Mouse (Mus musculus) heart, postnatal 4 days (tissue): Measurements from ENCODE around the gene Golga2. TPM values are rescaled to one million over a fixed set of nuclear protein-coding genes. Genes with fewer than 3 reads are reported as not detected.
"Not testable (repeated sequence)": the region's sequence is repeated elsewhere in the genome, so short reads cannot be mapped to it uniquely, and the experiment has no call there.

Source experiments
- DNase-seq: peaks from one replicate; pipeline ENCODE4 v3.0.0; 2021
- total RNA-seq, 2 experiments: library from RNA; stranded (reverse); gene quantifications; 2 replicates each; pipeline ENCODE4 v1.2.3; 2021

The Golga2 gene
- total RNA-seq, 2 experiments from 2014 or later, result 75.1 to 78.1 TPM

DNA sequence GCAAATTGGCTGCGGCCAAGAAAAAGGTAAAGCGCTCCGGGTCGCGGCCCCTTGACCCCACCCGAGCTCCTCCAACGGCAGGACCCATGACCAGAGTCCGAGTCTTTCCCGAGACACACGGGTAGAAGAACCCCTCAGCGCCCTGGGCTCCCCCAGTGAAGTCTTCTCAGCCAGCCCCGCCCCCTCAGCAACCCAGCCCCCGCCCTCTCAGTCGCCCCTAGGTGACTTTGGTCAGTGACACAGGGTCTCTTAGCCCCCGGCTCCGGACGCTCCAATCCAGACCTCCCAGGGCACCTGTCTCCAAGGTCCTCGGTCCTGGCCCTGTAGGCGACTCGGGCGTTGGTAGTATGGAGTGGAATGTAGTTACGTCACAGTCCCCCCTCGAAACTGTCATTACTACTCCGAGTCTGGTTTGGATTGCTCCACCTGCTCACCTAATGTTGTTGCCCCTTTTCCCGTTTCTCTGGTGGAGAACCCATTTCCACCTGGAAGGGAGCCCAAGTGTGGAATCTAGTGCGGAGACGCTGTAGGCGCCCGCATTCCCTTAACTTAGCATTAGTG, 1.3 kb downstream of the Golga2 start:
- no peak for DNase-seq

DNA sequence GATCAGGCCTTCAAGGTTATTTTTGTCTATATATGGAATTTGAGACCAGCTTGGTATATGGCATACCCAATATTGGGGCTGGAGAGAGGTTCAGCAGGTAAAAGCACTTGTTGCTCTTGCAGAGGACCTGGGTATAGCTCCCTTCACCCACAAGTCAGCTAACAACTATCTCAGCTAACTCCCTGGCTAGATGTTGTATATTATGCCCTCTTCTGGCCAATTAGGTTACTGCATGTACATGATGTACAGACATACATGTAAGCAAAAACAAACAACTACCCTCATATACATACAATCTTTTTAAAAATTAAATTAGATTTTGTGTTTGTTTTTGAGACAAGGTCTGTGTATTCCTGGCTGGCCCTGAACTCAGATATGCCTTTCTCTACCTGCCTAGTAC, 2.4 kb downstream of the Golga2 start:
- no peak for DNase-seq

DNA sequence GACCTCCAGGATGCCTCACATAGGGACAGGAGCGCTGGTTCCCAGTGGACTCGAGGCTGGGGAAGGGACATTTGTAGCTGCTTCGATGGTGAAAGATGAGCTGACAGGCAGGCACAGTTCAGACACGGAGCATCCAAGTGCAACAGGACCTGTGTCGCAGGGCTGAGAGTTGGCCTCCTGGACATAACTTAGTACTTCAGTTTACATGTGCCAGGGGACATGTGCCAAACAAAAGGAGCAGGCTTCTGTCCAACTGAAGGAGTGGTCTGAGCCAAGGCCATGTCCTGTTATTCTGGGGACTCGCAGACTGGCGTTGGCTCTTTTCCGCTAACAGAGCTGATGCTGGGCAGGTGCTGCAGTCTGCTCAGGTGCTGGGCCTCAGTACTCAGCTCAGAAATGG, 7.2 kb downstream of the Golga2 start:
- peak; percentile 75 for DNase-seq

DNA sequence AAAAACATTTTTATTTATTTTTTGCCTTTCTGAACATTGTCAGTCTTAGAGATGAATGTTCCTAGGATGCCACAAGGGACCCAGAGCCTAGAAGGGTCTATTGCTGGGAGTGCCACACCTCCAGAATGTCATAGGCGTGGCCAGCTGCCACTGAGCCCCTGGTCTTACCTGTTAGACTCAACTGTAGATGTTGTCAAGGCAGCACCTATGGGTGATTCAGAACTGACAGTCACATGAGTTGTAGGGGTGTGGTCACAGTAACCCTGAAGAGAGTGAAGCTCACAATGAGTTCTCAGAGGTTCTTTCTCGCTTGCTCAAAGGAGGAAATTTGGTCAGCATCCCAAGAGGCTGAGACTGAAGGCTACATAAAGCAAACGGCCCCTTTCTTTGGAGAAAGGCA, 8.1 kb downstream of the Golga2 start:
- no peak for DNase-seq

DNA sequence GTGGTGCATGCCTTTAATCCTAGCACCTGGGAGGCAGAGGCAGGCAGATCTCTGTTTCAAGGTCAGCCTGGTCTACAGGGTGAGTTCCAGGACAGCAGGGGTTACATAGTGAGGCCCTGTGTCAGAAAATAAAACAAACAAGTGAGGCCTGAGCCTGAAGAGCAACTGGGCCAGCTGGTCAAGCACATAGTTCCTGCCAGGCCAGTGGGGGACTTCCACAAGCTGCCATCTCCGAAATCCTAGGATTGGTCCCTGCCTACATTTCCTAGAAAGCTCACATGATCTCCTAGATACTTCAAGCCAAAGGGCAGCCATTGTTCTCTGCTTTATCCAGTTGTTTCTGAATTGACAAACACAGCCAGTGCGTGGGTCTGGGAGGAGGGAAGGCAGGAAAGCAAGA, 8.7 kb downstream of the Golga2 start:
- DNase-seq, result not testable (repeated sequence)

DNA sequence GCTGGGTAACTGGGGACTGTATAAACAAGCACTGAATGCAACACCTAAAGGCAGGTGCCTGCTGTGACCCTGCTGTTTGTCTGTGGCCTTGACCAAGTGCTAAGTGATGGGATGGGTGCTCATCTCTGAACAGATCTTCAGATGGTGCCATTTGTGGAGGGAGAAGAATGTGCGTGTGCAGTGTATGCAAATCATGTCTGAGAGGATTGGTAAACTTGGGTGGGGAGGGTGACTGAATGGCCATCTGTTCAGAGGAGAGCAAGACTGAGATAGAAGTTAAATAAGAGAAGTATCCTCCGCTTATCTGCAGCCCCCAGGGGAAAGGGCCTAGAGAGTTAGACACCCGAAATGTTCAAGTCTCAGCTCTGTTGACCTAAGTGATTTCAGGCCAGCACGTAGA, 12.3 kb downstream of the Golga2 start:
- DNase-seq, result no peak

DNA sequence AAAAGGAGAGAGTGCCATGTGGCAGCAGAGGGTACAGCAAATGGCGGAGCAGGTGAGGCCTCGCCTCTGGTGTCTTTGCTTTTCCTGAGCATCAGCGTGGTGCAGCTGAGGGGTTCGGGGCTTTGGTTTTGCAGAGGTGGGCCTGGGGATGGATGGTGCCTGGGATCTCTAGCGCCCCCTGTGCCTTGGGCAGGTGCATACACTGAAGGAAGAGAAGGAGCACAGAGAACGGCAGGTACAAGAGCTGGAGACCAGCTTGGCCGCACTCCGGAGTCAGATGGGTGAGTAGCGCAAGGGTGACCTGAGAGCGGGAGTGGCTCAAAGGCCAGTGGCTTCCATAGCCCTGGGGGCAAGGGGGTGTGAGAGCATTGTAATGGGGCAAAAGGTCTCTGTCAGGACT, 15.8 kb downstream of the Golga2 start:
- DNase-seq, result no peak

DNA sequence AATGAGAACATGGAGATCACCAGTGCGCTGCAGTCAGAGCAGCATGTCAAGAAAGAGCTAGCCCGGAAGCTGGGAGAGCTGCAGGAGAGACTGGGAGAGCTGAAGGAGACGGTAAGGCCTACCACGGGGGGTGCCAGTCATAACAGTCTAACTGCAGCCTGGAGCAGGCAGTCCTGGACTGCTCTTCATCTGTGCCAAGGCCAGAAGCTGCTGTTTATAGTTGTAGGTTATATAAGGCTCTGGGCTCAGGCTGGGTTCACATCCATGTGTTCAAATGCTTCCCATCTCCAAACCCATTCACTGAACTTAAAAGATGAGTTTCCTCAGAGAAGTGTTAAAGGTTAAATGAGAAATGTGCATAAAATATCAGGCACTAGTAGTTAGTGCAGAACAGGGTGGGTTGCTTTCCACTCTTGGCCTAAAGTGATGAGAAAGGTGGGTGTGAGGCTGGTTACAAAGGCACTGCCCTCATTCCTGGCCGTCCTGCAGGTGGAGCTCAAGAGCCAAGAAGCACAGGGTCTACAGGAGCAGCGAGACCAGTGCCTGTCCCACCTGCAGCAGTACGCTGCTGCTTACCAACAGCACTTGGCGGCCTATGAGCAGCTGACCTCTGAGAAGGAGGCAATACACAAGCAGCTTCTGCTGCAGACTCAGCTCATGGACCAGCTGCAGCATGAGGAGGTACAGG, 17.1 kb downstream of the Golga2 start:
- peak; percentile 71 for DNase-seq

DNA sequence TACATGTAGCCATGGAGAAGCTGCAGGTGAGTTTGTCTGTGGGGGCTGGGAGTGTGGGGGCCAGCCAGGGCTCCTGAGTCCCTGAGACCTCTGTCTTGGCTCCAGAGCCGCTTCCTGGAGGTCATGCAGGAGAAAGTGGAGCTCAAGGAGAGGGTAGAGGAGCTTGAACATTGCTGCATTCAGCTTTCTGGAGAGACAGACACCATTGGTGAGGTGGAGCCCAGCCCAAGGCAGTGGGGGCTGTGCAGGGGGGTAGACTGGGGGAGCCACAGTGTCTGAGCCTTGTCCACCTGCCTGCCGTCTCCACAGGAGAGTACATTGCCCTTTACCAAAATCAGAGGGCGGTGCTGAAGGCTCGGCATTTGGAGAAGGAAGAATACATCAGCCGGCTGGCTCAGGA, 18.5 kb downstream of the Golga2 start:
- no peak for DNase-seq

DNA sequence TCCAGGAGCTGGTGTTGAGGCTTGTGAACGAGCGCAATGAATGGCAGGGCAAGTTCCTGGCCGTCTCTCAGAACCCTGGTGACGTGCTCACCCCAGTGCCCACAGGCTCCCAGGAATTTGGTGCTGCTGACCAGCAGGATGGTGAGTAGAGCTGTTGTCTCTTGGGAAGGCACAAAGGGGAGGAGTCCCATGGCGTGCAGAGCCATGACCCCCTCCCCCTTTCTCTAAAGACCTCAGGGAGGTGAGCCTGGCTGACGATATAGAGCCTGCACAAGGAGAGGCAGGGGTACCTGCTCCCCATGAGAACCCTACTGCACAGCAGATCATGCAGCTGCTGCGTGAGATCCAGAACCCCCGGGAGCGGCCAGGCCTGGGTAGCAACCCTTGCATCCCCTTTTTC, 19.0 kb downstream of the Golga2 start:
- no peak for DNase-seq

DNA sequence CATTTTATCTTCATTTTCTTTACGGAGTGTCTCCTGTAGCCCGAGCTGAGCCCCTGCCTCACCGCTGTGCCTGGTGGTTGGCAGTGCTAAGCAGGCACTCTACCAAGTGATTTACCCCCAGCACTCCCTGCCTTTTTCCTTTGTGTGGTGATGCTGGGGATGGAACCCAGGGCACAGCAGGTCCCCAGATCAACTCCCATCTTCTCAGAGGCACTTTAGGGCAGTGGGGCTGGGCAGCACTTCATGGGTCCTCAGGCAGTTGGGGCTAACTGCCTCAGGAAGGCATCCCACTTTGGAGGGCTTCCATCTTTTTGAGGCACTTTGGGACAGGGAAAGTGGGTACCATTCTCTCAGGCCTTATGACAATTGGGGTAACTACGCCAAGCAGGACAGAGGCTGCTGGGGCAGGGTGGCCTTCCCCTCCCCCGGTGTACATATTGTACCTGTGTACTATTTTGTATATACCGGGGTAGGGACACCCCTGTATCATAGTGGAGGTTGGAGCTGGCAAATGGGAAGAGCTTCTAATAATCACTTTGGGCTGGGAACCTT, 20.1 kb downstream of the Golga2 start:
- DNase-seq, result no peak

DNA sequence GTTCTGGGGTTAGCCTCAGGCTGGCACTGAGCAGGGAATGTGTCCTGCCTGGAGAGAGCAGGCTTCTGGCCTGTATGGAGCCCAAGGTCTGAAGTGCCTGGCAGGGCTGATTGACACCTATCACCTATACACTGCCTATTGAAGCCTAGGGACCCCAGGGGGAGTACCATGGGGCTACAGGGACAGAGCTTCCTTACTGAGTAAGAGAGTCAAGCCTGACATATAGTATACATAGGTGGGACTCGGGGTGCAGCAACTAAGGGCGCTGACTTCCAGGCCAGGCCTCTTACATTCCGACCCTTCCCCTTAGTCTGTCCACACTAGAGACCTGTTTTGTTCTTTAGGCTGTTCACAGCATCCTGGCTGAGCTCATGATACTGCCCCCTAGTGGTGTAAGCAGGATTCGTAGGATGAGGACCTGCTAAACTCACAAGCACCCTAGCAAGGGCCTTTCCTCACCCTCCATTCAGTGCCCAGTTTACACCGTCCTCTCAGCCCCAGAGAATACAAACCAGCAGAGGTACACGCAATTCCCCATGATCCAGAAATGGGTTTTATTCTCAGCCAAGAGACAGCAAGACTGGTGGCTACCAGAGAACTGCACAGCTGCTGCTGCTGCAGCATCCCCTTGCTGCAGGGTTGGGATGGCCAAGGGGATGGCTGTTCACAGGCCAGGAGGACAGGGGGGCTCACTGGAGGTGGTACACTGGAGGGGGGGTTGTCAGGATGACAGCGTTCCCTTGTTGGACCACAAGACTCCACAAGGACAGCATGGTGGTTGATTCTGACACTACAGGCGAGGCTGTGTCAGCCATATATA, 21.0 kb downstream of the Golga2 start:
- DNase-seq, result peak; percentile 75

DNA sequence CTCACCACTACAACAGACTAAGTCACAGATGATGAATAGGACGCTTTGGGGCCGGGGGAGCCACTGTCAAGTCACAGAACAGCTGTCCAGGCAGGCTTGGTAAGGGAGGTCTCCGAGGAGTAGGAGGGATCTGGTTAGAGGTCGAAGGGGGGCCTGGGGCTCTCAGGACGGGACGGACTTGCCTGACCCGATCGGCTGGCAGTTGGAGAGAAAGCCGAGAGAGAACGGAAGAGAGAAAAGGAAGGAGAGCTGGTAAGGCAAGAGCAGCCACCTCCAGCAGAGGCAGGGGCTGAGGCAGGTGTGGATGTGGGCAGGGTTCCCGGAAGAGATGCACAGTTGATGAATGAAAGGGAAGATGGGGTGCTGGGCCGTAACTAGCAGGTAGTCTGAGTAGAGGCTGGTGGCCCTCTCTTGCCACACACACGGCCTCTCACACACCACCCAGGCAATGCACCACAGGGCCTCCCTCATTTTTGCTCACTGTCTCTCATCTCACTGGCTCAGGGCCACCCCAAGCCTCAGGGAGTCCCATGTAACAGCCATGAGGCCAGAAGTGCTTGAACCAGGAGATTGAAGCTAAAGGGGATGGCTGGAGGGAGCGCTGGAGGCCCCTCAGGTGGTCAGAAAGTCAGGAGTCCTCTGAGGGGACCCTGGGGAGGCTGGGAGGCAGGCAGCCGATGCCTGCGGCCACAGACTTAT, 21.8 kb downstream of the Golga2 start:
- DNase-seq, result no peak

DNA sequence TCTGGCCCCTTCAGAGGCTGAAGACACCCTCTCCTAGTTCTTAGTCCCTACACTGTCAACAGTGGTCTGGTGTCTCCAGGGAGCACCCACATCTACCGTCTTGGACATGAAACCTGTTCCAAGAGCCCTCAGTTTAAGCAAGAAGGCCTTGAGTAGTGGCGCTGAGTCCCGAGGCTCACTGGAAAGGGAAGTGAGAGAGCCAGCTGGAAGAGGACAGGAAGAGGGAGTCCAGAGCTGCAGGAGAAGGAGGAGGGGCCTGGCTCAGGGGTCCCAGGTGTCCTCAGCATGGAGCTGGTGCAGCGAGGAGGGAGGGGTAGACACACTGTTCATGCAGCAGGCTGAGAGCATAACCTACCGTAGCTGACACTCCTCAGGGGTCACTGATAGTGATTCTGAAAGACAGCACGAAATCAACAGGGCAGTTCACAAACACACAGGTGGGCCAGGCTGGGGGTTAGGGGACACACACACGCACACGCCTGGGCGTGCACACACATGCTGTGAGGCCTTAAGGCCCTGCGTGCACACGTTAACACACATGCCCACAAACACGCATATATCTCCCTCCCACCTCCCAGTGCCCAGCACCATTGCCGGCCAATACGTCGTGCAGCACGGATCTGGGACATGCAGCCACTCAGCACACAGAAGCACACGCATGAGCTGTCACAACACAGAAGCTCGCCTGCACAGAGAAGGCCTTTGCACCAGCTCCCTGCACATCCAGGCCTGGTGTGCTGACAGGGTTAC, 23.1 kb downstream of the Golga2 start:
- no peak for DNase-seq

DNA sequence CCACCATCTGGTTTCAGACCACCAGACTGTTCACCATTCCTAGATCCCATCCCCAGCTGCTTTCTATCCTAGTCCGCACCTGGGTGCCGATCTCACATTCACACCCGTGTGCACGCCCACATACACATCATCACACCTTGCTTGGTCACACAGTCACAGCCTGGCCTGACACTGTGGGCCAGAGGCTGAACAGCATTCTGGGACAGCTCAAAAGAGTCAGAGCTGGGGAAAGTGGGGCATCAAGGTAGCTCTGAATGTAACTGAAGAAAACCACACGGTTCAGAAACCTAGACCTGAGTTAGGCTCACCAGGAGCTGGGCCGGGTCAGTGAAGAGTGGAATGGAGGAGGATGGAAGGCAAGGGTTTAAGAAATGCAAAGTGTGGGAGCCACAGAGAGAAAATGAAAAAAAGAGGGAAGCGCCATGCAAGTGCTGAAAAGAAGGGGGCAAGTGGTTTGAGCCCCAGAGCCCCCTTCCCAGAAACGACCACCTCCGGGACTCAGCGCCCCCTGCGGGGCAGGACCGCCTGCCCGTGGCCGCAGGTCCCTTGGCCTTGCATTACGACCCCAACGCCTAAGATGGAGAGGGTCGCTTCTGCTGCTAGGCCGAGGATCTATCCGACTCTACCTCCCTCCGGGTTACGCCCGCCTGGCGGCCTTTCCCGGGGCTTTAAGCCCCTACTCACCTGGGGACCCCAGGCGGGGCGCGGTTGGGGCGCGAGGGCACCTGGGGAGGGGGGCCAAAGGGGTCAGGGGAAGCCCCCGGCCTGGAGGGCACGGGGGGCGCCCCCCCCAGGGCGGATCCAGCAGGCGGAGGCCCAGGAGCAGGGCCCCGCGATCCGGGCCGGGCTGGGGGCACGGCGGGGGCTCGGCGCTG, 24.5 kb downstream of the Golga2 start:
- DNase-seq, result no peak

DNA sequence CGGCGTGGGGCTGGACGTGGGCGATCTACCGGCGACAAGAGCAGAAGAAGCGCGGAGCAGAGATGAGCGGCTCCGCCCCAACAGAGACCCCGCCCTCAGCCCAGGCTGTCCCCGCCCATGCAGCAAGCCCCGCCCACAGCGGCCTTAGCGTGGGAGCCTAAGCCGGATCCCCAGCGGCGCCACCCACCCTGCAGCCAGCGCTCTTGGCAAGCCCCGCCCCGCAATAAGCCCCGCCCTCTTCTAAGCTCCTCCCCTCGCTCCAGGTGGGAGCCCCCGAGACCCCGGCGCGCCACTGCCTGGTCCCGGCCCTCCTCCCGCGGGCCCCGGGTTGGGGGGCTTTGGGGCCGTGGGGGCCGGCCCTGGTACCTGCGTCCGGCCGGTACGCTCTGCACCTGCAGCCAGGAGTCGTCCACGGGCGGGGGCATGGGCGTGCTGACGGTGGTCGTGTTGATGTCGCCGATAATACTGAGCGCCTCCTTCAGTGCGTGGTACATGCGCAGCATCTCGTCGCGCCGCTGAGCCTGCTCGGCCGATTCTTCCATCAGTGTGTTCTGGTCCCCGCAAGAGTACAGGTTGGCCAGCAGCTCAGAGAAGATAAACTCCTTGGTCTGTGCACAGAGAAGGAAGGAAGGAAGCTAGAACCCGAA, 25.3 kb downstream of the Golga2 start:
- peak; percentile 87 for DNase-seq

DNA sequence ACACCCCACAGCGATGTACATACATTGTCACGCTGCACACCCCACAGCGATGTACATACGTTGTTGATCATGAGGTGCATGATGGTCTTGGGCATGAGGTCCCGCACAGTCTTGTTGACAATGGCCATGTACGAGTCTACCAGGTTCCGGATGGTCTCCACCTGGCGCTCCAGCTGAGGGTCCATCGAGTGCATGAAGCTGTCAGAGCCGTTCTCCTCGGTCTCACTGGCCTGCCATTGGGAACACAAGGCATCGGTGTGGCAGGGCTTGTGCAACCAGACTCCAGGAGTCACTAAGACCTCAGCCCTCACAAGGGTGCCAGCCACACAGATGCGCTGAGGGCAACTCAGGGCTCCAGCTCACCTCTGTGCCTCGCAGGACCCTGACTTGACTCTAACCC, 27.6 kb downstream of the Golga2 start:
- DNase-seq, result no peak

DNA sequence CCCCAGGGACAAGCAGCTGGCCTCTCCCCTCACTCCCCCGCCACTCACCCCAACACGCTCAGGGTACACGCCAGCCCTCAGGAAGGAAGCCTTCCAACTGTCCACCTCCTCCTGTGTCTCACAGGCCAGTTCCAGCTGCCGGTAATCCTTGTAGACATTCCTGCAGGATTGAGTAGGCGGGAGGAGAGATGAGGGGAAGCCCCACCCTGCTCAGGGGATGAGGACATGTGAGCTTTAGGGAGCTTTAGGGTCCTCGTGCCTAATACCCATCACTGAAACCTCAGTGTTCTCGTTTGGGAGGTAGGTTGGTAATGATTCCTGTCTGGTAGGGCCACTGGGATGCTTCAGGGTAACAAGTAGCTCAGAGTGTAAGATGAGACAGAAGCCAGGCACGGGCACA, 28.6 kb downstream of the Golga2 start:
- peak; percentile 62 for DNase-seq

DNA sequence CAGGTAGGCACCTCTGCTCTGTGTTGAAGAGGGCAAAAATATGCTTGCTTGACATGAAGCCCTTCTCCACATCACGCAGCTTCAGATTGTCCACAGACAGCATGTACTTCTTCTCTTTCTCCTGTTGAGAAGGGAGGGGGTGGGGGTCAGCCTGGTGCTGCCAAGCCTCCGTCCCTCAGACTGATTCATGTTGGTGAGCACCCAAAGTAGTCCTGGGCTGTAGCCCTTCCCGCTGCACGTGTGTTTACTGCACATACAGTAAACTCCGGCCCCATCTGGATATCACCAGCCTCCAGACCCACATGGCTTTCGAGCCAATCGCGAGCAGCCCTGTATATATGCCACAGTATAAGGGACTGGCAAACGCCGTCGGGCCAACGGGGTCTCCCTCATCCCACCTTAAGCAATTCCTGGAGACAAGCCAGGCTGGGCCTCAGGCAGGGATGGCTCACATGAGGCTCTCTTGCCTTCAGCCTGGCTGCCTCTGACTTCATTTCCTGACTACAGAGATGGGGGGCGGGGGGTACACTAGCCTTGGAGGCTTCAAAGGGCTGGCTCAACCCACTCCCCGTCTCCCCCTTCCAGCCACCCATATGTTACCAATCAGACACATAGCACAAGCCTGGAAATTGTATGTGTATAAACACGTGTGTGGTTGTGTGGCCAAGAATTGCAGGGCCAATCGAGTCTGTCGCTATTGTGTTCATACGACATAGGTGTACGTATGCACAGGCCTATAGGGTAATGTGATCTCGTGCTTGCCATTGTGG, 29.9 kb downstream of the Golga2 start:
- DNase-seq, result peak; percentile 48
